Mouse (Mus musculus) thymus, postnatal 25 days (tissue): ENCODE measurements around the gene Kcnj14.

Experiments used
- DNase-seq: peaks from one replicate; pipeline ENCODE4 v3.0.0; 2022

The Kcnj14 gene

DNA sequence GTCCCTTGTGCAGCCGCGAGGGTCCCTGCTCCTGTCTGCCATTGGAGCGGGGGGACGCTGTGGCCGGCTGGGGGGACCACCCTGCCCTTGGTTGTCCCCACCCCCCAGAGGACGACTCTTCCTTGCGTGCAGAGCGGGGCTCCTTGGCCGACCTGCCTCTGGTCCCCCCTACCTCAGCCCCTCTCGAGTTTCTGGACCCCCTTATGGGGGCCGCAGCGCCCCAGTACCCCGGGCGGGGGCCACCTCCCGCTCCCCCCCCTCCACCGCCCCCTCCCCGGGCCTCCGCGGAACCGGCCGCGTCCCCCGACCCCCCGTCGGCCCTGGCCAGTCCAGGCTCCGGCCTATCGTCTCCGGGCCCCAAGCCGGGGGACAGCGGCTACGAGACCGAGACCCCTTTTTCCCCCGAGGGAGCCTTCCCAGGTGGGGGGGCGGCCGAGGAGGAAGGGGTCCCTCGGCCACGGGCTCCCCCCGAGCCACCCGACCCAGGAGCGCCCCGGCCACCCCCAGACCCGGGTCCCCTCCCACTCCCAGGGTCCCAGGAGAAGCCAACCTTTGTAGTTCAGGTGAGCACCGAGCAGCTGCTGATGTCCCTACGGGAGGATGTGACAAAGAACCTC lies 30.5 kb downstream of the Kcnj14 start:
- no peak for DNase-seq

DNA sequence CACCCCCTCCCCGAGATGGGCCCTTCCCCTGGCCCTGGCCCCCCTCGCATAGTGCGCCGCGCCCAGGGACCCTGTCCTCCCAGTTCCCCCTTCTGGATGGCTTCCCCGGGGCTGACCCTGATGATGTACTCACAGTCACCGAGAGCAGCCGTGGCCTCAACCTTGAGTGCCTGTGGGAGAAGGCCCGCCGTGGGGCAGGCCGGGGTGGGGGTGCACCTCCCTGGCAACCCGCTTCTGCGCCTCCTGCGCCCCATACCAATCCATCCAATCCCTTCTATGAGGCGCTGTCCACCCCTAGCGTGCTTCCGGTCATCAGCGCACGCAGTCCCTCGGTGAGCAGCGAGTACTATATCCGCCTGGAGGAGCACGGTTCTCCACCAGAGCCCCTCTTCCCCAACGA lies 31.3 kb downstream of the Kcnj14 start:
- DNase-seq = no peak

DNA sequence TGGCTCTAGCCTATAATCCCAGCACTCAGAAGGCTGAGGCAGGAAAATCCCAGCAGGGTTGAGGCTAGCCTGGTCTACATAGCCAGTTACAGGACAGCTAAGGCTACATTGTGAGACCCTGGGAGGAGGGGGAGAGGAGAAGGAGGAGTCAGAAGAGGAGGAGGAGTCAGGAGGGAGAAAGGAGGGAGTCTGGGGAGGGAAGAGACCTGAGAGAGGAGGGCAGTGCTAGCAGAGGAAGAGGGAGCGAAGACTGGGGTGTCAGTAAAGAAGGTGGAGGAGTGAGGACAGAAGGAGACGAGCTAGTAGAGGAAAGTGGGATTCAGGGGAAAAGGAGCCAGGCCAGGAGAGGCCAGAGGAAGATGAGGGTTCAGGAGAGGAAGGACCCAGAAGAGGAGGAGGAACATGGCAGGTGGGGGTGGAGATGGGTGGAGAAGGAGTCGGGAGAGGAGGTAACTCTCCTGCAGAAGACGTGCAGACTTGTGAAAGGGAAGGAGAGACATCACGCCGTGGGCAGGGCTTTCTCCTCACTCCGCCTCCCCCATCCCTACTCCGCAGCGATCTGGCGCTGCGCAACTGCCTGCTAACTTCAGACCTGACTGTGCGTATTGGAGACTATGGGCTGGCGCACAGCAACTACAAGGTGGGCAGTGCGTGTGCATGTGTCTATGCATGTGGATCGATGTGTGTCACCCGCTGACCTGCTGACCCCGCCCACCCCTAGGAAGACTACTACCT lies 32.7 kb downstream of the Kcnj14 start:
- no peak for DNase-seq

DNA sequence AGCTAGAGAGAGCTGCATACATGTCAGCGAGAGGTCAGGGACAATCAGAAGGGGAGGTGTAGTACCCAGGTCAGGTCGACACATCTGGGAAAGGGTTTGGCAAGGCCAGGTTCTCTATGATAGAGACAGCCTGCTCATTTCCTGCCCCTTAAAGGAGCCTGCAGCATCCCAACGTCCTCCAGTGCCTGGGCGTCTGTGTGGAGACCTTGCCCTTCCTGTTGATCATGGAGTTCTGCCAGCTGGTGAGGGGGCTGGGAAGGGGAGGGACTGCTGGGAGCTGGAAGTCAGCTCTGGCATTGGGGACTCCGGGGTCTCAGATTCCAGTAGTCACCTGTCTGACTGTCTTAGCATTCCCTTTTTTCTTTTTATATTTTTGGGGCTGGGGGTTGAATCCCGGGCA lies 33.9 kb downstream of the Kcnj14 start:
- DNase-seq = no peak

DNA sequence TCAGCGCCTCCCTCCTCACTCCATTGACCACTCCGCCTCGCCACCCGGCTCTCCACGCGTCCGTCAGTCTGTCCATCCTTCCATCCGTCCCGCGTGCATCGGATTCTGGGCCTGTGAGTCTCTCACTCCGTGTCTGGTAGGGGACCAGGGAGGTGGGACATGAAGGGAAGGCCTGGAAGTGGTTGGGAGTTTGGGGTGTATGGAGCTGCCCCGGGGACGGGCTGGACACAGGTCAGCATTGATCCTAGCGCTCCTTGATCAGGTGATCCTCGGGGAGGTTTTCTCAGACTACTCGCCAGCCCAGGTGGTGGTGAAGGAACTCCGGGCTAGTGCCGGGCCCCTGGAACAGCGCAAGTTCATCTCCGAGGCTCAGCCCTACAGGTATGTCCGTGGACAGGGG lies 36.9 kb downstream of the Kcnj14 start:
- no peak for DNase-seq

DNA sequence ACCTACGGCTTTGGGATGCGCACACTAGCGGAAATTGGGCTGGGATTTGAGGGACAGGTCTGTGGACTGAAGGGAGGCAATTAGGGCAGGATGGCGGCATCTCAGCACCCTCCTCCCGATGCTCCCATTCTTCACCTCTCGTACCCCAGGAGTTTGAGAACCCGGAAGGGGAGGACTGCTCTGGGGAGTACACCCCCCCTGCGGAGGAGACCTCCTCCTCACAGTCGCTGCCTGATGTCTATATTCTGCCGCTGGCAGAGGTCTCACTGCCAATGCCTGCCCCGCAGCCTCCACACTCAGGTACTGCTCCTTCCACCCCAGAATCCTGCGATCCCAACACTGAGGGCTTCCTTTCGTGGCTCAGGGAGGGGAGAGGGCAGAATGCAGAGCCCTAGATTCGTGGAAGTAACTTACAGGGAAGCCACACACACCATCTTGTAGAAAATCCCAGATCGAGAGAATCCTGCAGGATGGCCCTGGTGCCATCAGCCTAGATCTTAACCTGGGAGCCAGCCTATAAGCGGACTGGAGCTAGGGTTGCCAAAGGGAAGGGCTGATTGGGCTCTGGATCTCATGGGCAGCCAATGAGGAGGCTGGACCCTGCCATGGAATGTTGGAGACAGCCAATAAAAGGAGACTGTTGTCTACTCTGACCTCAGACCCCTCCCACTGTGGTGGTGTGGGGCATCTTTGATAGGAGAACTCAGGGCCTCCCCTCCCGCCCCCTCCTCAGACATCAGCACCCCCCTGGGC lies 37.7 kb downstream of the Kcnj14 start:
- DNase-seq = no peak

DNA sequence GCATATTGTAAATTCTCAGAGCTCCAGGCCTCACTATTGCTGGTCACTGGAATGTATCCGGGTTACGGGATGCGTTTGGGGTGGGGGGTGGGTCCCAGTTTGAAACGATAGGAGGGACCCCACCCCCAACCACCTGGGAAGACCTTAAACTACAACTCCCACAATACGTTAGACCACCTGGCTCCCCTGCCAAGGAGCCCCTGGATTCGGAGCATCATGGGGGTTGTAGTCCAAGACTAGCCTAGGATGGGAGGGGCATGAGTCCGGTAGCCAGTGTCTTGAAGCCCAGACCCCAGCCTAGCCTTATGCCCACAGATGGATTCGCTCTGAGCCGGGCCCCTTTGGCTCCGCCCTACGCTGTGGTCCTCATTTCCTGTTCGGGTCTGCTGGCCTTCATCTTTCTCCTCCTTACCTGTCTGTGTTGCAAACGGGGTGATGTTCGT lies 38.4 kb downstream of the Kcnj14 start:
- DNase-seq = no peak

DNA sequence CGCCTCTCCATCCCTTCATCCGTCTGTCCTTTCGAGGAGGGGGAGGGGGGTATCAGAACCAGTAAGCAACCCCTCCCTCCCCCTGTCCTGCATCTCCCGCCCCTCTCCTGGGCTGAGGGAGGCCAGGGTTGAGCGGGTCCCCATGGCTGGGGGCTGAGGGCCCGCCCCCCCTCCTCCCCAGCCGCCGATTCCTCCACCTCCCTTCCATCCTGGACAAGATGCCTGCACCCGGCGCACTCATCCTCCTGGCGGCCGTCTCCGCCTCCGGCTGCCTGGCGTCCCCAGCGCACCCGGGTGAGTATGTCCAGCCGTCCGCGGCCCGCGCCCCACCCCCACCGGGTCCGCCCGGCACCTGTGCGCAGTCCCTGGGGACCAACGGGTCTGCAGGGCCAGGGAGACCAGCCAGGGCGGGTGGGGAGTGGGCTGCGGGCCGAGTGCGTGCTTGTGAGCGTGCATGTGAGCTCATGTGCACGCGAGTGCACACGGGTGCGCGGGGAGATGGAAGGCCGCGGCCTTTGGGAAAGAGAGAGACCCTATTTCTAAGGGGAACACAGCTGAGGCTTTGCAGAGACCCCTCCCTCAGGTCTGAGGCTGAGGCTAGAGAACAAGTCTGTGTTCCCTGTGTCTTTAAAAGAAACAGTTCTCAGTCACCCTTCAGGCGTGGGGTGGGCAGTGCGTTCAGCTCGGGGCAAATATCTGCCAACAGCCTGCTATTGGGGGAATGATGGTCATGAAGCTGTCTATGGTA lies 39.0 kb downstream of the Kcnj14 start:
- DNase-seq = no peak

DNA sequence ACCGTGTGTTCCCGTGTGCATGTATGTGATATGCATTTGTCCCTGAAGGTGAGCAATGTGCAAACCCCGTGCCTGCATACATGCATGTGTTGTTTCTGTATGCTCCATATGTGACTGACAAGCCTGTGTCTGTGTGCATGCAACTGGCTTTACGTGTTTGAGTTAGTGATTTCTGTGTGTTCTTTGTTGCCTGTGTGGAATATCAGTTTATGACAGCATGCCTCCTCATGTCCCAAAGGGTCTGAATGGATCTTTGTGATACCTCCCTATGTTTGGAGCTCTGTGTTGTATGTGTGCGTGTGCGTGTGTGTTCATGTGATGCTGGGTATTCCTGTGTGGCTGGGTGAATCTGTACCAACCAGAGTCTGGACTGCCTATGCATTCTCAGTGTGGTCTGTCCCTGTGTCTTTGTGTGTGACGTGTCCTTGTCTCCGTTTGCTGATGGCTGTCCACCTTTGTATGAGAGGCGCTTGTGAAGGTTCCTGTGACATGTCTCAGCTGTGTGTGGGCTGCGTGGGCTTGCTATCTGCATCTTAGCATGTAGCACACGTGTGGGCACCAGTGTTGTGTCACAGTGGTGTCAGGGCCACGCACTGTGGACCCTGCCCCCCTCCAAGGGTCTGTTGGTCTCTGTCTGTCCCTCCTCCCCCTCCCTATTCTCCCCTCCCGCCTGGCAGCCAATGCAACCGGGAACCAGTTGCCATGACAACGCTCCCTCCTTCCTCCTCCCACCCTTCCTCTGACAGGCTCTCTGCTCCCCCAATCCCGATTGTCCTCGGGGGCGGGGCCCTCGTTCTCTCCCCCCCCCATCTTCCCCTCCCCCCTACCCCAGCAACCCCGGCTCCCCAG lies 39.8 kb downstream of the Kcnj14 start, which contains the start of gene Sult2b1:
Gene Sult2b1 (minus strand): TSS at position 146 of the 849 bp plus-strand sequence.
- no peak for DNase-seq

DNA sequence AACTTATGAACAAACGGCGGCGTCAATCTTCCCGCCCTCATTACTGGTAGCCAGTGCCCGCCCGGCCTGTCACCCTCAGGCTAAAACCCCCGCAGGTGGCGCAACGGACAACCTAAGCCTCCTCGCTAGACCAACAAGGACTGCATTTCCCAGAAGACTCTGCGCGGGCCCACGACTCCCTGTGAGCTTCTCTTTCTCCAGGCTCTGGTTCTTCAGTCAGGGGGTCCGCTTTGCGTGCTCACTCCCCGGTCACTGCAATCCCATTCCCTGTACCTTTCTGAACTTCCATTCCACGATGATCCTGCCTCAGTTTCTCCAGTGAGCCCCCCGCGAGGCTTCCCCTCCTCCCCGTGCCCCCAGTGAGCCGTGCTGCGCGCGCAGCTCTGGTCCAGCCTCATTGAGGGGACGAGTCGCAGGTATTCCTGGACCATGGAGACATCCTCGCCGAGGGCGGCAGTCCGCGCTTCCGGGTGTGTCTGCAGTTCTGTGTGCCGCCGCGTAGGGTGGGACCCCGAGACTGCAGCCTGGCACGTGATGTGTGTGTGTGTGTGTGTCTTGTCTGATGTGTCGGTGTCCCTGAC lies 41.0 kb downstream of the Kcnj14 start, which contains the start of gene Lmtk3:
Gene Lmtk3 (plus strand): TSS at position 228 of the 581 bp plus-strand sequence.
- peak; percentile 53 for DNase-seq

DNA sequence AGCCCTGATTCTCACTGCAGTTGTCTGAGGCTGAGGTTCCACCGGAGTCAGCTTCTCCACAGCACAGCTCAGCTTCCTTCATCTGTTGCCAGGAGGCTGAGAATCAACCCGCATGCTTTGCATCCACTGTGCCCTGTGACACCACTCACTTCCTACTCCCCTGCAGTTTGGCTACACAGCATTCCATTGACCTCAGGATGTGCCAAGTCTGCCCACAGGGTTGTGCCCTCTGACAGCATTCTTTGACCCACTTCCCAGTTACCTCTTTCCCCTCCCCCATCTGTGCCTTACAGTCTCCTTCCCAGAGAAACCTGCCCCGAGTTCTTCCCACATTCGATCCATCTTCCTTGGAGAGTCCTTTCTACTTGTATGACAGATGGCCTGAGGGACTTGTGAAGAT lies 42.3 kb downstream of the Kcnj14 start:
- no peak for DNase-seq

DNA sequence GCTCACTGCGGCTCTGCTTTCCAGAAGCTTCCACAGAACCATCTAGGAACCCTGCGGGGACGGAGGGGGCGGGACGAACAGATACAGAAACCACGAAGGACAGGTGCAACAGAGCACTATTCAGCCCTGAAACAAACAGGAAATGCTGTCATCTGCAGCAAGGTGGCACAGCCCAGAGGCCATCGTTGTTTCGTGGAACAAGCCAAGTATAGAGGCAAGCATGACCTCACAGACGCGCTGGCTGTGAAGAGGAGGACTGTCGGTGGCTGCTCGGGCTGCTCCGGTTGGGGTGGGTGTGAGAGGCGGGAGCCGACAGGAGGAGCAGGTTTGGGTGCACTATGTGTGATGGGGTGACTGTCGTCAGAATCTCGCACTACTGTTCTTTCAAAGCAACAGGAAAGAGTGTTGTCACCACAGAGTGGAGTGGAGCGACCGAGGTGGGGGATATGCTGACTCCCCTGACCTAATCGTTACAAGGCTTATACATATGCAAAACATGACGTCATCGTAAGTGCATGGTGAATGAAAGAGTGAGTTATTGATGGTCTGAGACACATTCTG lies 45.4 kb downstream of the Kcnj14 start:
- peak; percentile 64 for DNase-seq

DNA sequence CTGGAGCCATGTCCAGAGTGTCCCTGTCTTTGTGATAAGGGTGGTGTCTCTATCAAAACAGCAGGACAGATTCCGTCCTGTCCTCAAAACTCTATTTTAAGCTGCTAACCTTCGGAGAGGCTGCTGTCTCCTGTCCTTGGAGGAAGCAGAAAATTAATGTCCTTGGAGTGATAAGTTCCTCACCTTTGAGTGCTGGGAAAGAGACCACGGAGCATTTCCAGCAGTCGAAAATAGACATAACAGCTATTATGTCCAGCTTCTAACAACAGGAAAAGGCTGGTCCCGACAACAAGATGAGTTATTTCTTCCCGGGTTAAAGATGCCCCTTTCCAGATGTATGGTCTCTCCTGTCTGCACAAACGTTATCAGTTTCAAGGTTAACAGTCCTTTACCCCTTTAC lies 49.3 kb downstream of the Kcnj14 start:
- DNase-seq = no peak

DNA sequence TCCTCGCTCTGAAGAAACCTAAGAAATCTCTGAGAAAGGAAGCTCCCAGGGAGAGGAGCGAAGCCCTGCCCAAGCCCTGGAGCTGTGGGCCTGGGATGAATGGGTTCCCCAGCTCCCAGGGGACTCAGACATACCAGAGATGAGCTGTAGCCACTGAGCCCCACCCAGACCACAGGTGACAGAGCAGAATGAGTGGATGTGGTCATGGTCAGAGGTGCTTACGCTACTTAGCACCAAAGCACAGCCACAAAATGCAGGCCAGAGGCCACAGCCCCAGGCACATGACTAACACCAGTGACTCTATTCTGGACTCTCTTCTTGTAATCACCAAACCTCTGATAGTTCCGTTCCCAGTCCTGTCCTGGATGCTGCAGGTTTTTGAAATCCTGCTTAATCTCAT lies 53.5 kb downstream of the Kcnj14 start:
- DNase-seq = no peak

DNA sequence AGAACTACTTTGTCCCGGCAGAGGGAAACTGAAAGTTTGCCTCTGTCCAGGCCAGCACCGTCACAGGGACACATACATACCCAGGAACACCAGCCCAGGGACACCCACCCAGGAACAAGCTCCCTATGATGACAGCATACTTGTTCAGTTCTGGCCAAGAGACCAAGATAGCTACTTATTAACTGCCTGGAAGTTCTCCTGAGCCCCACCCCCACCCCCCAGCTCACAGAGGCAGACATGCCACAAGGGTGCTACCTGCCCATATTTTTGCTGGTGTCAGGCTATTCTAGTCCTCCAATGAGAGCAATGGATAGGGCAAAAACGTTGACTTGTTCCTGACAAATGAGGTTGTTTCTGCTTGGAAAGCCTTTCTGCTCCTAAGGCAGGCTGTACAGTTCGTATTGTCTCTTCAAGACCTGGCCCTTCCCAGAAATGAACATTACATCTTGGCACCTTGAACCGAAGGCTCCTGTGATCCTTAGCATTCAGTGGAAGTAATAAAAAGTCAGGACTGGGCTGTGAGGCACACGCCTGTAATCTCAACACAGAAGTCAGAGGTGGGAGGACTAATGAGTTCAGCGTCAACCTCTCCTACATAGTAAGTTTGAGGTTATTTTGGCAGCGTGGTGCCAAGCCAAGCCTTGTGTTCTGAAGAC lies 54.0 kb downstream of the Kcnj14 start:
- DNase-seq = no peak

DNA sequence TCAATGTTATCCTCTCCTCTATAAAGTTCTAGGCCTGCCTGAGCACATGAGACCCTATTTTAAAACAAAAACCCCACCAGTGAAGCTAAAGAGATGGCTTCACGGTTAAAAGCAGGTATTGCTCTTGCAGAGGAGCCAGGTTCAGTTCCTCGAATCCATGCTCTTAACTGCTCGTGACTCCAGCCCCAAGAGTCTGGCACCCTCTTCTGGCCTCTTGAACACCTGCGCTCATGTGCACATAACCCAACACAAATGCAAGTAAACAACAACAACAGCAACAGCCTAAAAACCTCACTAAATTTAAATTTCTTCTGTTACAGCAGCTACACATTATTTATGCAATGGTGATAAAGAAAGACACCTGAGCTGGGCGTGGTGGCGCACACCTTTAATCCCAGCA lies 57.1 kb downstream of the Kcnj14 start:
- no peak for DNase-seq

DNA sequence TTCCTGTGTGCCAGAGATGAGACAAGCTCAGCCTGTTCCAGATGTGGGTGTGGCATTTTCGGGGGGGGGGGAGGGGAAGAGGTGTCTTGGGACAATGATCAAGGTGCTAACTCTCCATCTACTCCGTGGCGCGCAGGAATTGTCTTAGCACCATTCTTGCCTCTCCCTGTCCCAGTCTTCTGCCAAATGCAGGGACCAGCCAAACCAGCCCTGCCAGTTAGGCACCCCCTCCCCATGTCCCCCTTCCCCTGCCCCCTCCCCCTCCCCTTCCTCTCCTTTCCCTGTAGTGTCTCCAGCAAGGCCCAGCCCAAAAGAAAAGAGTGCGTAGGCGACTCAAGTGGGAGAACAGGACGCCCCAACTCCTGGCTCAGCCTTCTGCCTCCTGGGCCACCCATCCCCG lies 57.8 kb downstream of the Kcnj14 start:
- no peak for DNase-seq
